Mouse (Mus musculus) liver, postnatal 0 days (tissue): ENCODE results near the gene Ccser1.

Source experiments
- CTCF ChIP-seq: sonication (generic); IDR thresholded peaks from 2 replicates; pipeline ENCODE4 v1.5.1; 2016; ENCODE audit warnings: antibody characterized with exemption, low read depth
- EP300 ChIP-seq: IDR thresholded peaks from 2 replicates; pipeline ENCODE4 v1.6.1; 2016; ENCODE audit warnings: antibody characterized with exemption, low read depth, mild to moderate bottlenecking

DNA sequence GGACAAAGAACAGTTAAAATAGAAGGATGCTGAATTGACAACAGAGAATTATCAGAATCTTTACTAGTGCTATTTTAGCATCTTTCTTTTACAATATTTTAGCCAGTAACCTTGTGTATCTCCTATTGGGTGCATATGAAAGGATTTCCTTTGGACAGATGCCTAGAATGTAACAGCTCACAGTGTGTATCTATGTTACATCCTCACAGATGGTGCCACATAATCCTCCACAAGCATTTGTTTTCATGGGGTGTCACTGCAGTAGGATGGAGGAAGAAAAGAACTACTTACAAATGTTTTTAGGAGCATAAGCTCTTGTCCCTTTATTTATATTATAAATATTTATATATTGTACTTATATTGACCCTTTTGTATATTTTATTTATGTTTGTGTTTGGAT, 360.6 kb downstream of the Ccser1 start:
- TF ChIP-seq CTCF, result no peak
- TF ChIP-seq EP300, result no peak
